Mouse (Mus musculus) lung, adult 2 months (tissue): ENCODE data around the gene Tpp1.

Experiments
- CTCF ChIP-seq: fragments of 200-500 bp; IDR thresholded peaks from 2 replicates; pipeline ENCODE4 v1.5.1; 2011; ENCODE audit warnings: mild to moderate bottlenecking, low read length, control low read depth; ENCODE audit not compliant: insufficient read depth
- POLR2A ChIP-seq: fragments of 200-500 bp; IDR thresholded peaks from 2 replicates; pipeline ENCODE4 v1.6.1; 2011; ENCODE audit warnings: low read depth, mild to moderate bottlenecking, control low read depth, low read length, borderline replicate concordance; ENCODE audit errors: extremely low read depth

DNA sequence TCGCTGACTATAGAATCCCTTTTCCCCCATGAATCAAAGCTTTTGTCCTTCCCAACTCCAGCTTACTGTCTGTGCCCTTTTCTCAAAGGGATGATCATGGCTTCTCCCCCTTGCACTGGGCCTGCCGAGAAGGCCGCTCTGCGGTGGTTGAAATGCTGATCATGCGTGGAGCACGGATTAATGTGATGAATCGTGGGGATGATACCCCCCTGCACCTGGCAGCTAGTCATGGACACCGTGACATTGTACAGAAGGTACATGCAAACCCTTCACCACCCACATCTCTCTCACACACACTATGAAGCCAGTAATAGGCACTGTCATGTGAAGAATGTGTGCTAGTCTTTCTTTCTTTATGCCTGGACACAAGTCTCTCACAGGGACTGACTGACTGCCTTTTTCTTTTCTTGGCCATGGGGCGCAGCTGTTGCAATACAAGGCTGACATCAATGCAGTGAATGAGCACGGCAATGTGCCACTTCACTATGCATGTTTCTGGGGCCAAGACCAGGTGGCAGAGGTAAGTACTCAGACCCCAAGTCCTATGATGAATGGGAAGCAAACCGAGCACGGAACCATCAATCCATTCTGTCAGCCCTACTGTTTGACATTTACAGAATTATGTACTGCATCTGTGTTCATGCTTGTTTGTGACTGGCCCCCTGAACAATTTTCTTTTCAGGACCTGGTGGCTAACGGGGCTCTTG, 11.8 kb downstream of the Tpp1 start:
- TF ChIP-seq CTCF (no peak), POLR2A (no peak)
